Mouse (Mus musculus) olfactory bulb, adult 2 months (tissue): Measurements from ENCODE around the gene Tspan14.

Experiments
- CTCF ChIP-seq: fragments of 200-500 bp; IDR thresholded peaks from 2 replicates; pipeline ENCODE4 v1.5.1; 2012; ENCODE audit warnings: low read depth, mild to moderate bottlenecking, low read length, moderate library complexity; ENCODE audit not compliant: insufficient read depth
- POLR2A ChIP-seq: fragments of 200-500 bp; IDR thresholded peaks from 2 replicates; pipeline ENCODE4 v1.6.1; 2012; ENCODE audit warnings: mild to moderate bottlenecking, low read depth, low read length, moderate library complexity; ENCODE audit not compliant: insufficient read depth

DNA sequence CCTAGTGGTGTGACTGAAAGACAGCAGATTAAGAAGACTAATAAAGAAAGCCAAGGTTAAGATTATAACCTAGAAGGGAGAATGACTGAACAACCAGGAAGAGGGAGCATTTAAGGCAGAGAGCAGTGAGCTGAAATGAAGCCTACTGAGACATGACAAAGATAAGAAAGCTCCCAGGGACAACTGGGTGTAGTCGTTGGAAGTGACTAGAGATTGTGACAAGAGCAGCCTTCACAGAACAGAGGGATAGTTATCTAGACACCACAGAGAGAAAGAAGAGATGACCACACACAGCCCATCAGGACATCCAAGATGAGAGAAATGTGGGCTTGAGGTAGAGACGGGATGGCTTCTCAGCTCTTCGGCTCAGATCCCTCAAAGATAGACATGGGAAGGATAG is 102.9 kb downstream of the Tspan14 start:
- TF ChIP-seq CTCF (no peak), POLR2A (no peak)
